Mouse (Mus musculus): ENCODE results near the gene Ube2e3.
A peak's percentile ranks its signal among the peaks of the same experiment; 100 is the strongest.

Gene Ube2e3

GRCm38 (mm10) chr2:78867726-78868510, at the start of gene Ube2e3:
TSS of gene Ube2e3 (plus strand) at chr2:78868124.
- DNase-seq (ENCODE audit: extremely low spot score, low spot score): peak; percentile 36

GRCm38 (mm10) chr2:78829887-78830286, 38.0 kb upstream of the Ube2e3 start:
- DNase-seq (ENCODE audit: extremely low spot score, low spot score): no peak

GRCm38 (mm10) chr2:78841494-78842224, 26.3 kb upstream of the Ube2e3 start:
- no peak for DNase-seq (ENCODE audit: extremely low spot score, low spot score)

- DNase-seq (ENCODE audit: extremely low spot score, low spot score): no peak
These were observed 23.6 kb upstream of the Ube2e3 start for GRCm38 (mm10) chr2:78844365-78844764.

GRCm38 (mm10) chr2:78845274-78845673, 22.6 kb upstream of the Ube2e3 start:
- no peak for DNase-seq (ENCODE audit: extremely low spot score, low spot score)

- DNase-seq (ENCODE audit: extremely low spot score, low spot score): no peak
These were observed 22.2 kb upstream of the Ube2e3 start for GRCm38 (mm10) chr2:78845717-78846116.

- no peak for DNase-seq (ENCODE audit: extremely low spot score, low spot score)
These were observed 13.6 kb upstream of the Ube2e3 start for GRCm38 (mm10) chr2:78854315-78854714.

- DNase-seq (ENCODE audit: extremely low spot score, low spot score): no peak
These were observed 9.3 kb upstream of the Ube2e3 start for GRCm38 (mm10) chr2:78858628-78859027.

- no peak for DNase-seq (ENCODE audit: extremely low spot score, low spot score)
These were observed 8.4 kb upstream of the Ube2e3 start for GRCm38 (mm10) chr2:78859266-78860087.

GRCm38 (mm10) chr2:78860088-78860372, 7.9 kb upstream of the Ube2e3 start:
- no peak for DNase-seq (ENCODE audit: extremely low spot score, low spot score)

GRCm38 (mm10) chr2:78864116-78864515, 3.8 kb upstream of the Ube2e3 start:
- DNase-seq (ENCODE audit: extremely low spot score, low spot score): no peak

- no peak for DNase-seq (ENCODE audit: extremely low spot score, low spot score)
These were observed 3.1 kb upstream of the Ube2e3 start for GRCm38 (mm10) chr2:78864866-78865265.

GRCm38 (mm10) chr2:78868511-78868854, 559 bp downstream of the Ube2e3 start:
- DNase-seq (ENCODE audit: extremely low spot score, low spot score): peak; percentile 88

GRCm38 (mm10) chr2:78868951-78869720, 1.2 kb downstream of the Ube2e3 start:
- DNase-seq (ENCODE audit: extremely low spot score, low spot score): peak; percentile 84

- peak; percentile 46 for DNase-seq (ENCODE audit: extremely low spot score, low spot score)
These were observed 2.0 kb downstream of the Ube2e3 start for GRCm38 (mm10) chr2:78869721-78870442.

- peak; percentile 32 for DNase-seq (ENCODE audit: extremely low spot score, low spot score)
These were observed 2.6 kb downstream of the Ube2e3 start for GRCm38 (mm10) chr2:78870443-78871025.

- peak; percentile 27 for DNase-seq (ENCODE audit: extremely low spot score, low spot score)
These were observed 4.3 kb downstream of the Ube2e3 start for GRCm38 (mm10) chr2:78871971-78872860.

GRCm38 (mm10) chr2:78873946-78874345, 6.0 kb downstream of the Ube2e3 start:
- no peak for DNase-seq (ENCODE audit: extremely low spot score, low spot score)

- DNase-seq (ENCODE audit: extremely low spot score, low spot score): no peak
These were observed 8.1 kb downstream of the Ube2e3 start for GRCm38 (mm10) chr2:78876002-78876401.
